Mouse (Mus musculus) embryo, embryonic 11 days (tissue): ENCODE measurements at regions not wholly inside any gene's neighbourhood (a gene's known extent, or its start where the extent isn't known, plus 50 kb on each side); places are given as distances from the start of the nearest gene placed in this dataset.
A peak's percentile ranks its signal among the peaks of the same experiment; 100 is the strongest.
"Not testable (repeated sequence)": the region's sequence is repeated elsewhere in the genome, so short reads cannot be mapped to it uniquely, and the experiment has no call there.

ENCODE experiments used
- DNase-seq: peaks from one replicate; pipeline ENCODE4 v3.0.0-alpha.2; 2015

DNA sequence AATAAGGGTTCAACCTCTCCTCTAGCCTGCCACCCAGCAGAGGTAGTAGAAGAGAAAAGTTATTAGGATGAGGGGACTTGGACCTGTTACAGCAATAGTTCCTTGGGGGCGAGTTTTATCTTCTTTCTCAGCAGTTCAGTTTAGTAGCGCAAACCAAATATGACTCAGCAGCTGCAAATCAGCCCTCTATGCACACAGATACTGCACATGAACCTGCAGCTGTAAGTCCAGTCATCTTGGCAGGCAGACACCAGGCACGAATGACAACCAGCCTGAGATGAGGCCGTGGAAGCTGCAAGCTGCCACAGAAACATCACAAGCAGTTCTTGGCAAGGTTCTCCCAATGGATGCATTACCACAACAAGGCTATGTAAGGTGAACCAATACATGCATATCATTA, 327.0 kb upstream of the Akr1e1 start:
- no peak for DNase-seq

DNA sequence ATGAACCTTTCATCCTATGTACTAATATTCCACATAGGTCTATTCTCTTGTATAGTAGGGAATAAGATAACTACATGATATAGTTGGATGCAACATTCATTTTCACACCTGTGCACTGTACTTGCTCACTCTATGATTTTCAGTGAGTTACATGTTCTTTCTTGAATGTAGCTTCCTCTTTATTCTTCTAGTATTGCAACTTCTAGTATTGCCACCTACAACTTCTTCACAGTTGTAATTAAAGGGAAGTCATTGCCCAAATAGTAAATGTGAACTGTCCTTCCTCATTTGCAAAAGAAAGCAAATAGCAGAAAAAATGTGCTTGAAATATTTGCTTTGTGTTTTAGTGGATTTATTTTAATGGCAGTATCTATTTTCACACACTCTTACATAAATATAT, 330.9 kb upstream of the Akr1e1 start:
- no peak for DNase-seq

GRCm38 (mm10) chr13:4942490-4942889, 333.5 kb upstream of the Akr1e1 start:
- peak; percentile 16 for DNase-seq

DNA sequence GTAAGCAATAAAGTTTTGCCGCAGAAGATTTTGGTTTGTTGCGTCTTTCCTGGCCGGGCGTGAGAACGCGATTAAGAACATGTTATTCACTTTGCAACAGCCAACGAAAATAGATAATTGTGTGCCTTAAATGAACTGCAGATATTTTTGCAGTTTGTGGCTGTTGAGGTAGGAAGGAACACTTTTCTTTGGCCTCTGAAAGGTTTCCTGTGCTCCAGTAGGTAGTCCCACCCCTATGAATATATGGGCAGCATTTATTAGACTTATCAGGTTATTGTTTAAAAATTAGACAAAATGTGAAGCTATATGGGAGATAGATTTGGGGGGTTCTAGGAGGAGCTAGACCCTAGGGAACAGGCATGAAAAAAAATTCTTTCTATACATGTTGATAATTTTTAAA, 334.1 kb upstream of the Akr1e1 start:
- DNase-seq: no peak

- DNase-seq: no peak
Measured at GRCm38 (mm10) chr13:4955384-4955783, 346.4 kb upstream of the Akr1e1 start.

- DNase-seq: no peak
Measured at GRCm38 (mm10) chr13:4964824-4965223, 355.9 kb upstream of the Akr1e1 start.

- no peak for DNase-seq
Measured at GRCm38 (mm10) chr13:4970081-4970892, 361.3 kb upstream of the Akr1e1 start.

- peak; percentile 65 for DNase-seq
Measured at GRCm38 (mm10) chr13:4971472-4972067, 362.6 kb upstream of the Akr1e1 start.

DNA sequence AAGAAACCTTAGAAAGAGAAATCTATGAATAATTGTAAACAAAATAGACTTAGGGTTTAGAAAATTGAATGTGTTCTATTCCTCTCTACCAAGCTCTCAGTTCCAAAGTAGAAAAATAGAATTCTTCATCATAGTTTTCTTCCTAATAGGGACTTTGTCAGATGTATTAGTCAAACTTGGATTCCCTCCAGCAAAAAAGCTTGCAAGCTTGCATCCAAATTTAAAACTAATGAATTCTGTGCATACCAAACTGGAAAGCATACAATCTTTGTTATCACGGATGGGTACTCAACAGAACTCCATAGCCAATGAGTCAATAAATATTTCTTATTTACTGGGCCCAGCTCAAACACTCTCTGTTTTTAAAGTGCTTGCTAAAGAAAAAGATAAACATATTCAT, 383.9 kb upstream of the Akr1e1 start:
- no peak for DNase-seq

GRCm38 (mm10) chr13:5008296-5008695, 399.3 kb upstream of the Akr1e1 start:
- DNase-seq: no peak

- no peak for DNase-seq
Measured at GRCm38 (mm10) chr13:5022439-5022838, 413.5 kb upstream of the Akr1e1 start.

DNA sequence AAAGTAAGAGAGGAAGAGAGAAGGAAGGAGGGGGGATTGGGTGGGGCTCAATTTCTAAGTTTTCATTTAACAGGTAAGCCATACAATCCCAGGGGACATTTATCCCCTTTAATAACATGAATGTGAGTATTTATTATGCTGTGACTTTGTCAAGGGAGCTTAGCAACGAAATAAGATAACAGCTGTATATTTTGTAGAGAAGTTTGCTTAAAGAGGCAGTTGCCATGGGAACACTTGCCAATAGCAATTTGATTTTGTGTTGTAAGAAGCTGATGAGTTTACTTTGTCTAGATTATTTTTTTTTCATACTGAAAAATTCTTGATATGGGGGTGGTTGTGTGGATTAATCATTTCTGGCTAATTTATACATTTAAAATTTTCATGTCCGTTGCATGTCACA, 450.9 kb upstream of the Akr1e1 start:
- DNase-seq: no peak

DNA sequence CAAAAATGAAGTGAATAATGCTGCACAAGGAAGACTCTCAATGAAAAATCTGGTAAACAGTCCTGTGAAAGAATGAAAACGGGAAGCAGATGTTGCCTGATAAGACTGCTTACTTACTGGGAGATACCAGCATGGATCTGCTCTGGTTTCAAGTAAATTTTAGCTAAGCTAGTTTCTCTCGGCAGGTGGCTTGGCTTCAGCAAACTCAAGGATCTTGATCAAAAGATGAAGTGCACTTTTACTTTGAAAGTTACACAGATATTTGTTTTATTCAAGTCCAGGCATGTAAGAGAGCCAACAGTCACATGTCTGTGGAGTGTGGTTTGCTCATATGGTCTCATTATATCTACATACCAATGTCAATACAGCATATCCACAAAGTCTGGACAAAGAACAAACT, 451.5 kb upstream of the Akr1e1 start:
- peak; percentile 19 for DNase-seq

- no peak for DNase-seq
Measured at GRCm38 (mm10) chr13:5107454-5107853, 498.5 kb upstream of the Akr1e1 start.

GRCm38 (mm10) chr13:5154911-5155310, 545.9 kb upstream of the Akr1e1 start:
- no peak for DNase-seq

GRCm38 (mm10) chr13:5159765-5160684, 551.1 kb upstream of the Akr1e1 start:
- DNase-seq: peak; percentile 31

GRCm38 (mm10) chr13:5166716-5167115, 557.7 kb upstream of the Akr1e1 start:
- DNase-seq: no peak

DNA sequence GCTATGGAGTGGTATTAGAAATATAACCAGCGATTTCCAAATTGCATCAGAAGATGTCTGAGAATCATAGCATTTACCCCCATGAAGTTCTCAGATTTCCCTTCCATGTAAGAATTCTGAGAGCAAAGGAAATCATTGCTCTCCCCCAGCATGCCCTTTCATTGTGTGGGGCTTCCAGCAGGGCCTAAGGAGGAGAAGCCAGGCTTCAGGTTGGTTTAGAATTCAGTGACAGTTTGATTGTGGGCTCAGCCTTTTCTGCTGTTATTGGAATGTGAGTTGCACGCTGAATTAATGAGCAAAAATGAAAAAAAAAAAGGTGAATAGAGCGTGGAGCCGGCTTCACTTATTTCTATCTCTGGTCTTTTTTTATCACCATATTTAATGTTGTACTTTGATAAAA, 570.0 kb upstream of the Akr1e1 start:
- DNase-seq: peak; percentile 6

GRCm38 (mm10) chr13:5179552-5179951, 570.6 kb upstream of the Akr1e1 start:
- DNase-seq: no peak

DNA sequence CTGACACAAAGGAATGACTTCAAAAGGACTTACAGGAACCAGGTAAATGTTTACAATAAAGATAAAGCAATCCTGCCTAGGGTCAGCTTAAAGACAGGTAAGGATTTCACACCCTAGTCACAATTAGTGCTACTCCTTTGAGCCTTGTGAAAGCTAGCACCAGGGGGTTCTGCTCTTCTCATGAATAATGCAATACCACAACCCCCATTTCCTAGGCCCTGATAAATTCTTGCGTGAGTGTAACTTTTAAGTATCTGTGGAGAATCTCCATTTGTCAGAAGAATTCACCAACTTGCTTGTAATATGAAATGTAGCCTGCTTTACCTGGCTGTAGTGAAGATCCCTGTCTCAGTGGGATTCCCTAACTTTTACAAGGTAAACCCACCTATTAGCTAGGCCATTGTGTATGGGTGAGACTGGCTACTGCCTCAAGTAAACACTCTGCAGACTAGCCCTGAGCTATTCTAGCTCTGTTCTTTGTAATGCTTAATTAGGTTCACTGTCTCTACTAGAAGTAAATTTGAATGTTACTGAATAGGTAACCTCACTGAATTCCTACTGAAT, 576.3 kb upstream of the Akr1e1 start:
- not testable (repeated sequence) for DNase-seq

DNA sequence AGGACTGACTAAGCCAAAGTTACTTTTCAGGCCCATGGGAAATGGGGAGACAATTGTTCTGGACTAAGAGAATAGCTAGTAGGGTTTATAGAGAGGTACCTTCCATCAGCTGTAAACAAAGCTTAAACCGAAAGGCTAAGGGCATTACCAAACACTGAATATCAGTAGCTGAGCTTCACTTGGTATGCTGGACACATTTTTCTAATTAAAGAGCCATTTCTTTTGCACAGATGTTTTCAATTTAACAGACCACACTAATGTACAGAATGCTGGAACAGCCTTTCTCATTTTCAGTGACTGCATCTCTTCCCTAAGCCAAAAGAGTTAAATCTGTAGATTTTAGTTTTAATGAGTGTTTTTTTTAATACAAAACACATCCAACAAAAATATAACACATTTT, 593.8 kb upstream of the Akr1e1 start:
- DNase-seq: peak; percentile 69

DNA sequence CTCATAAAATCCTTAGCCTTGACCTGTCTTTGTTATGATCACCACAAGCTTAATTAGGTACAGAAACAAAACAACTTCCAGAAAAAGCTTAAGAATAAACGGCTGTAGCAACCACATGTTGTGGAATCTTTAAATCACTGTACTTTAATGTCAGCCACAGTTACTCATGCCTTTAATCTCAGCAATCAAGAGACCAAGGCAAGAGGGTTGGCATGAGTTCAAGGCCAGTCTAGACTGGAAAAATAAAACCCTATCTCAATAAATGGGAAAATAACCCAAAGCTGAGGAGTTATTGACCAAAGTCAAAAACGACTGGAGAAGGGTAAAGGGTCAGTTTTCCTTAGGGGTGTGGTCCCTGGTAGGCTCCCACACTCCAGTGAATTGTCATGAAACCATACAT, 595.2 kb upstream of the Akr1e1 start:
- no peak for DNase-seq

- no peak for DNase-seq
Measured at GRCm38 (mm10) chr13:5211659-5212058, 602.7 kb upstream of the Akr1e1 start.
